Mouse (Mus musculus): Measurements from ENCODE around the gene Necab2.

DNA sequence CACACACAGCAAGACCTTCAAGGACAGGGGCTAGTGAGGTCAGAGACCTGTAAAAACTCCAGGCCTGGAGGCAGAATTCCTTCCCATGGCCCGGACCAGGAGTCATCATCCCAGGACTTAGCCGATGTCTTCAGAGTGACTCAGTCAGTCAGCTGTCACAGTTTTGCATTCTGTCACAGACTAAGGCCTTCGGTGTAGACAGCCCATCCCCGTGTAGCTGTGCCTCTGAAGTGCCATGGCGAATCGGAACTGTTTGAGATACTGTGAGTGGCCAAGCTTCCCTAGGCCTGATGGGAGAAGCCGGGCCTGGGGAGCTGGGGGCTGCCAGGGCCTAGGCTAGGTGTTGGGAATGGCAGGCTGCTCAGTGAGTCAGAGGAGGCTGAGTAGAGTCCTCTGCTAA is 15.8 kb upstream of the Necab2 start:
- TF ChIP-seq CTCF (IDR thresholded peaks at IDR 0.05; ENCODE audit: extremely low read depth, insufficient read length, insufficient replicate concordance, low read depth, low read length) (no peak), POLR2A (IDR thresholded peaks at IDR 0.05; ENCODE audit: low read depth, low read length) (no peak)

Measured in small intestine, adult 2 months (tissue).